Mouse (Mus musculus) embryonic fibroblast, embryonic 13.5 days (primary cell): ENCODE results near the gene Myh10.

Experiments
- CTCF ChIP-seq: IDR thresholded peaks from 2 replicates; pipeline ENCODE4 v1.5.1; 2011; ENCODE audit warnings: mild to moderate bottlenecking, control low read depth, low read length, moderate library complexity, borderline replicate concordance; ENCODE audit not compliant: insufficient read depth
- POLR2A ChIP-seq: IDR thresholded peaks from 2 replicates; pipeline ENCODE4 v1.6.1; 2011; ENCODE audit warnings: low read depth, mild to moderate bottlenecking, control low read depth, low read length, moderate library complexity

GRCm38 (mm10) chr11:68690465-68690864 lies 894 bp upstream of the Myh10 start:
- TF ChIP-seq CTCF (no peak), POLR2A (no peak)
